ENCODE assay signal across 9 mouse cellular contexts in the genomic region with DNA sequence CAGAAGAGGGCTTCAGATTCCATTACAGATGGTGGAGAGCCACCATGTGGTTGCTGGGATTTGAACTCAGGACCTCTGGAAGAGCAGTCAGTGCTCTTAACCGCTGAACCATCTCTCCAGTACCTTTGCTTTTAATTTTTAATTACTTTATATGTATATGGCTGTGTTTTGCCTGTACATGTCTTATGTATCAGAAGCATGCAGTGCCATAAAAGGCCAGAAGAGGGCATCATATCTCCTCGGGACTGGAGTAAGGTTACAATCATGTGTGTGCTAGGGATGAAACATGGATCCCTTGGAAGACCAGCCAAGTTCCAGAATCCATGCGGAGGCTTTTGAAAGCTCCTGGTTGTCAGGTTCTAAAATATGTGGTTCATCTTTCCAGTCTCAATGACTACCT. TPM values are rescaled to one million over a fixed set of nuclear protein-coding genes. Genes with fewer than 3 reads are reported as not detected.
DNase-seq lines count a peak whose midpoint lies in the region; ATAC-seq and TF ChIP-seq lines count a peak whose summit lies in the region.
"Had no signal": no experiment of that assay in that cellular context is flagged by ENCODE, and none has a peak within 500 bp of the region (broad histone marks: within the 10 kb centered on the region; RNA-seq: fewer than 3 reads in every experiment).

No protein-coding gene starts in this region.

- TF ChIP-seq CTCF in Patski (IDR thresholded peaks at IDR 0.05): peak; percentile 54
- peak; percentile 22; the same call in 1 of the 2 replicates for TF ChIP-seq CTCF in cortical plate, adult 2 months (IDR thresholded peaks at IDR 0.05; ENCODE audit: extremely low read depth, insufficient read depth, low read length)
- TF ChIP-seq CTCF in spleen, adult 2 months (IDR thresholded peaks at IDR 0.05; ENCODE audit: extremely low read depth, insufficient read depth, insufficient read length, insufficient replicate concordance): peak; percentile 23; the same call in 1 of the 2 replicates

- H3K27me3 ChIP-seq in kidney, embryonic 14.5 days (ENCODE audit: control insufficient read depth, insufficient read depth, low read length): no peaks in the 10 kb centered on the region
- H3K27me3 ChIP-seq in Patski: no peaks in the 10 kb centered on the region
- H3K27me3 ChIP-seq in liver, embryonic 11.5 days (replicated peaks; ENCODE audit: control insufficient read depth, insufficient read depth, low read length): no peaks in the 10 kb centered on the region
- H3K27me3 ChIP-seq in spleen, adult 2 months (ENCODE audit: control insufficient read depth, insufficient read depth, low read length): no peaks in the 10 kb centered on the region

- peak; percentile 28 for DNase-seq in kidney, adult 11 months
- peak; percentile 50 to 65 for DNase-seq in CD8-positive naive resting alpha-beta T cell, adult 2 months (ENCODE audit: low read depth in 2 of 2, low spot score in 2 of 2)
- no peak for DNase-seq in Patski (ENCODE audit: low read depth, low spot score)
- DNase-seq in liver, embryonic 11.5 days (ENCODE audit: low spot score): peak; percentile 39
- DNase-seq in spleen, adult 2 months (ENCODE audit: low read depth in 1 of 2, low spot score in 2 of 2): peak; percentile 21 to 56
- no peak for DNase-seq in frontal cortex, postnatal 25 days (ENCODE audit: low spot score in 2 of 2)

- POLR2A ChIA-PET in Patski (lab: Charles Lee): no interaction called here

- WGBS in kidney, embryonic 14.5 days: 59% methylated on average over 3 of the region's 3 CpGs
- 45% methylated on average over 3 of the region's 3 CpGs for WGBS in liver, embryonic 11.5 days
- 55% methylated on average over 3 of the region's 3 CpGs for WGBS in spleen, adult 2 months

- no peak overlapping the region for H3K27ac ChIP-seq in kidney, embryonic 14.5 days (ENCODE audit: low read depth, low read length)
- H3K27ac ChIP-seq in cortical plate, adult 2 months (ENCODE audit: insufficient read depth, low read length): no peak overlapping the region
- no peak overlapping the region for H3K27ac ChIP-seq in liver, embryonic 11.5 days (ENCODE audit: low read depth, low read length)
- H3K27ac ChIP-seq in spleen, adult 2 months (ENCODE audit: insufficient read depth, low read length): no peak overlapping the region

- CTCF ChIA-PET in Patski (lab: Charles Lee): interaction anchor here (0.7 to 2.9 kb wide), 6 partner anchors 9 to 255 kb away, joined by 3 to 14 read pairs (median 4); partner anchors contain the start of gene Bcas3

- no peak overlapping the region for H3K9ac ChIP-seq in kidney, embryonic 14.5 days (ENCODE audit: low read depth, low read length)
- no peak overlapping the region for H3K9ac ChIP-seq in liver, embryonic 11.5 days (ENCODE audit: low read depth, low read length)

- H3K4me3 ChIP-seq in kidney, embryonic 14.5 days (ENCODE audit: low read length): no peak overlapping the region
- H3K4me3 ChIP-seq in cortical plate, adult 2 months (ENCODE audit: insufficient read depth, low read length): no peak overlapping the region
- no peak overlapping the region for H3K4me3 ChIP-seq in liver, embryonic 11.5 days (ENCODE audit: low read depth, low read length)
- no peak overlapping the region for H3K4me3 ChIP-seq in spleen, adult 2 months (ENCODE audit: extremely low read depth, insufficient read depth, insufficient read length)
- H3K4me3 ChIP-seq: megakaryocyte, embryonic 14.5 days had no signal

- TF ChIP-seq POLR2A in cortical plate, adult 2 months (IDR thresholded peaks at IDR 0.05; ENCODE audit: extremely low read depth, insufficient read depth, low read length): no peak
- TF ChIP-seq POLR2A in spleen, adult 2 months (IDR thresholded peaks at IDR 0.05; ENCODE audit: low read depth, low read length): no peak

- no peaks in the 10 kb centered on the region for H3K36me3 ChIP-seq in kidney, embryonic 14.5 days (ENCODE audit: control insufficient read depth, insufficient read depth, low read length)
- H3K36me3 ChIP-seq in liver, embryonic 11.5 days (ENCODE audit: control insufficient read depth, insufficient read depth, low read length): no peaks in the 10 kb centered on the region
- no peaks in the 10 kb centered on the region for H3K36me3 ChIP-seq in spleen, adult 2 months (ENCODE audit: control insufficient read depth, insufficient read depth, low read length)

- H3K9me3 ChIP-seq in kidney, embryonic 14.5 days (ENCODE audit: control insufficient read depth, low read length): no peaks in the 10 kb centered on the region
- no peaks in the 10 kb centered on the region for H3K9me3 ChIP-seq in liver, embryonic 11.5 days (ENCODE audit: control insufficient read depth, low read length)

- no peak for ATAC-seq in kidney, embryonic 14.5 days (ENCODE audit: low FRiP score, low TSS enrichment)
- no peak for ATAC-seq in Patski
- ATAC-seq in liver, embryonic 11.5 days (replicated peaks; ENCODE audit: low FRiP score): no peak

- in situ Hi-C loops in Patski (cut with MboI; ENCODE audit: low pct_unique_long_range_greater_than_20kb): loop anchor here (5.0 kb wide), 1 partner anchor 37 kb away; no protein-coding TSS in a partner anchor

- H3K4me2 ChIP-seq in kidney, embryonic 14.5 days (replicated peaks; ENCODE audit: low read depth, low read length): no peak overlapping the region
- H3K4me2 ChIP-seq in liver, embryonic 11.5 days: no peak overlapping the region

- 0 out of 2 replicates have a peak, but pooled peaks cover 3% of the 10 kb centered on the region for H3K4me1 ChIP-seq in kidney, embryonic 14.5 days (ENCODE audit: control insufficient read depth, insufficient read depth, low read length)
- no peaks in the 10 kb centered on the region for H3K4me1 ChIP-seq in cortical plate, adult 2 months (ENCODE audit: control insufficient read depth, insufficient read depth, low read length)
- H3K4me1 ChIP-seq in liver, embryonic 11.5 days (replicated peaks; ENCODE audit: control insufficient read depth, insufficient read depth, low read length): no peaks in the 10 kb centered on the region
- no peaks in the 10 kb centered on the region for H3K4me1 ChIP-seq in spleen, adult 2 months (ENCODE audit: control insufficient read depth, insufficient read depth, insufficient read length)

RNA-seq across cellular contexts. Expression of gene Appbp2, which starts 35.7 kb away (rescaled TPM):
- 44.2 and 64.6 TPM in 2 replicates for polyA plus RNA-seq in kidney, embryonic 14.5 days (2014; fragmentation: Nextera tagmentation; extraction: Ambion mirVana)
- polyA plus RNA-seq in Patski (2021): 37.3 TPM
- polyA plus RNA-seq in cortical plate, adult 2 months (2012; rRNA removed): 35.0 and 35.8 TPM in 2 replicates
- polyA plus RNA-seq in liver, embryonic 11.5 days (2014; fragmentation: Nextera tagmentation; extraction: Ambion mirVana): 37.1 and 38.6 TPM in 2 replicates
- 5.7 and 7.4 TPM in 2 replicates for polyA plus RNA-seq in spleen, adult 2 months (2012; rRNA removed)

RNA-seq across cellular contexts. Expression of gene Ppm1d, which starts 40.4 kb away (rescaled TPM):
- 18.0 and 22.1 TPM in 2 replicates for polyA plus RNA-seq in kidney, embryonic 14.5 days (2014; fragmentation: Nextera tagmentation; extraction: Ambion mirVana)
- polyA plus RNA-seq in Patski (2021): 16.7 TPM
- 11.1 and 11.7 TPM in 2 replicates for polyA plus RNA-seq in cortical plate, adult 2 months (2012; rRNA removed)
- polyA plus RNA-seq in liver, embryonic 11.5 days (2014; fragmentation: Nextera tagmentation; extraction: Ambion mirVana): 19.6 and 19.9 TPM in 2 replicates
- 6.1 and 6.7 TPM in 2 replicates for polyA plus RNA-seq in spleen, adult 2 months (2012; rRNA removed)

Comparison
In these comparisons a context has a peak if more than half of its experiments do, and no peak if none do; other contexts are left out.
1. DNase-seq: peak in kidney, adult 11 months (single experiment), CD8-positive naive resting alpha-beta T cell, adult 2 months (2 of 2), liver, embryonic 11.5 days (single experiment) and spleen, adult 2 months (2 of 2); none in Patski (single experiment) and frontal cortex, postnatal 25 days (0 of 2).
2. Peak in every context shown above with its lines, with median percentiles within 50 percentile points of each other: CTCF ChIP-seq.